Mouse (Mus musculus) cerebellum, adult 9-11 months (tissue): ENCODE measurements around the gene Stx2.

Source experiments
- DNase-seq: peaks from one replicate; pipeline ENCODE4 v3.0.0; 2022

Stx2 gene

GRCm38 (mm10) chr5:128952291-128953195 is 55.8 kb downstream of the Stx2 start:
- no peak for DNase-seq

- no peak for DNase-seq
Measured at GRCm38 (mm10) chr5:128951472-128951871, 56.9 kb downstream of the Stx2 start.

GRCm38 (mm10) chr5:128947093-128947492 is 61.3 kb downstream of the Stx2 start:
- DNase-seq: no peak

GRCm38 (mm10) chr5:128940436-128940835 is 67.9 kb downstream of the Stx2 start:
- DNase-seq: no peak

- no peak for DNase-seq
Measured at GRCm38 (mm10) chr5:128935359-128935899, 72.9 kb downstream of the Stx2 start.
